Mouse (Mus musculus) skeletal muscle tissue, adult 2 months (tissue): ENCODE measurements around the gene Emc4.

Experiments
- DNase-seq: peaks from one replicate; pipeline ENCODE4 v3.0.0-alpha.2; 2012; ENCODE audit warnings: low read depth, low spot score

Emc4 gene

DNA sequence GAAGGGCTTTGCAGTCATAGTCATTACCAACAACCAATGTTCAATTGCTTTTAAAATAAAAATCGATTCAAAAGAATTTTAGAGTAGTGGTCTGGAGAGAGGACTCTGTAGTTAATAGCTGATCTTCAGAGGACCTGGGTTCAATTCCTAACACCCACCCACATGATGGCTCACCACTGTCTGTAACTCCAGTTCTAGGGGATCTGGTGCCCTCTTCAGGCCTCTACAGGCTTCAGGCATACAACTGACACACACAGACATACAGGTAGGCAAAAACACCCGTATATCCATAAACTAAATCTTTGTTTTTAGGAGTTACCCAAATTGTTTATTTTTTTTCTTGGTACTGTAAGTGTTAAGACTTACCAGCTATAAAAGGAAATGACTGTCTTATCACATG, 28.1 kb downstream of the Emc4 start:
- no peak for DNase-seq

- no peak for DNase-seq
These were observed 30.6 kb downstream of the Emc4 start for GRCm38 (mm10) chr2:112337211-112337610.

GRCm38 (mm10) chr2:112332051-112332898, 35.6 kb downstream of the Emc4 start:
- no peak for DNase-seq

GRCm38 (mm10) chr2:112328069-112328777, 39.6 kb downstream of the Emc4 start:
- DNase-seq = no peak

- DNase-seq = peak; percentile 21
These were observed 48.9 kb downstream of the Emc4 start for GRCm38 (mm10) chr2:112318905-112319304.

GRCm38 (mm10) chr2:112318227-112318626, 49.6 kb downstream of the Emc4 start:
- DNase-seq = no peak

GRCm38 (mm10) chr2:112315638-112316037, 52.2 kb downstream of the Emc4 start:
- no peak for DNase-seq
